ENCODE assay signal across 9 mouse cellular contexts in the genomic region with DNA sequence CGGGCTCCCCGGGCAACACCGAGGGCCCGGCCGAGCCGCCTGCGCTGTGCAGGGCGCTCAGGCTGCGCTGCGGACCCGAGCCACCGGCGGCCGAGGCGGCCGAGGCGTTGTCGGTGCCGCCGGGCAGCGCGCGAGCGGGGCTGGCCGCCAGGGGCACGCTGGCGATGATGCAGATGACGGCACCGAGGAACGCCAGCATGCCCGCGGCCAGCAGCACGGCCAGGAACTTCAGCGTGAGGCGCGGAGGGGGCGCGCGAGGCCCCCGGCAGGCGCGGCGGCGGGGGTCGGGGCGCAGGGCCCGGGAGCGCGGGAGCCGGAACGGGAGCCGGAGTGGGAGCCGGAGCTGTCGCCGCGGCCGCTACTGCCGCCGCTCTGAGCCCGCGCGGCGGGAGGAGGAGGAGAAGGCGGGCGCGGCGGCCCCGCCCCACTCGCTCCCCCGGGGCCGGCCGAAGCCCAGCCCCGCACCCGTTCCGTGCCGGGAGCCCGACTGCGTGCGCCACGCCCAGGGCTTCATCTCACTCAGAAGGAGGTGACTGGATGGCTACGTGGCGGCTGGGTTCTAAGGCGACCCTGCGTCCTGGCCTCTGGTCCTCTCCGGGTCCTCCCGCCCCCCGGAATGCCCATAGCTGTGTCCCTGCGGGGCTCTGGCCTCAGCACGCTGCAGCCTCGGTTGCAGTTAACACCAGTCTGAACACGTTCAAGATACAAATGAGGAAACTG. TPM values are rescaled to one million over a fixed set of nuclear protein-coding genes. Genes with fewer than 3 reads are reported as not detected.
DNase-seq lines count a peak whose midpoint lies in the region; ATAC-seq lines count a peak whose summit lies in the region.
"Had no signal": no experiment of that assay in that cellular context is flagged by ENCODE, and none has a peak within 500 bp of the region (broad histone marks: within the 10 kb centered on the region; RNA-seq: fewer than 3 reads in every experiment).

A gene (minus strand): TSS at position 415 of the 720 bp plus-strand sequence.

- peak within 1 kb of the TSS; percentile 76 for H3K4me2 ChIP-seq in forebrain, embryonic 16.5 days (ENCODE audit: low read length)
- peak within 1 kb of the TSS; percentile 83 for H3K4me2 ChIP-seq in hindbrain, embryonic 15.5 days
- H3K4me2 ChIP-seq in midbrain, embryonic 14.5 days (ENCODE audit: low read length): peak within 1 kb of the TSS; percentile 69

- ATAC-seq in forebrain, embryonic 16.5 days: peak; percentile 85
- peak; percentile 82 for ATAC-seq in hindbrain, embryonic 15.5 days (ENCODE audit: low FRiP score, low read depth)
- peak; percentile 71 for ATAC-seq in midbrain, embryonic 14.5 days (ENCODE audit: low FRiP score, low TSS enrichment)

- peak within 1 kb of the TSS; percentile 71 for H3K9ac ChIP-seq in forebrain, embryonic 16.5 days (replicated peaks; ENCODE audit: low read depth, low read length)
- H3K9ac ChIP-seq in hindbrain, embryonic 15.5 days: peak within 1 kb of the TSS; percentile 71
- peak within 1 kb of the TSS; percentile 72 for H3K9ac ChIP-seq in midbrain, embryonic 14.5 days (replicated peaks; ENCODE audit: low read length)

- peak within 1 kb of the TSS; percentile 57 for H3K4me3 ChIP-seq in brown adipose tissue, adult 24 weeks (ENCODE audit: insufficient read depth, low read depth, low read length)
- H3K4me3 ChIP-seq in forebrain, embryonic 16.5 days (replicated peaks; ENCODE audit: low read length): peak within 1 kb of the TSS; percentile 66
- H3K4me3 ChIP-seq in hindbrain, embryonic 15.5 days: peak within 1 kb of the TSS; percentile 77
- peak within 1 kb of the TSS; percentile 67 for H3K4me3 ChIP-seq in limb, embryonic 10.5 days
- H3K4me3 ChIP-seq in midbrain, embryonic 14.5 days (replicated peaks; ENCODE audit: low read depth, low read length): peak within 1 kb of the TSS; percentile 62

- peaks cover 36% of the 10 kb centered on the region for H3K27me3 ChIP-seq in forebrain, embryonic 16.5 days (replicated peaks; ENCODE audit: control insufficient read depth, insufficient read depth, low read length)
- H3K27me3 ChIP-seq in hindbrain, embryonic 15.5 days: peaks cover 9% of the 10 kb centered on the region
- peaks cover 90% of the 10 kb centered on the region for H3K27me3 ChIP-seq in limb, embryonic 10.5 days (ENCODE audit: low read depth, poor library complexity, severe bottlenecking)
- peaks cover 50% of the 10 kb centered on the region for H3K27me3 ChIP-seq in midbrain, embryonic 14.5 days (ENCODE audit: control insufficient read depth, insufficient read depth, low read length)

- H3K36me3 ChIP-seq in forebrain, embryonic 16.5 days (ENCODE audit: control insufficient read depth, insufficient read depth): no peaks in the 10 kb centered on the region
- no peaks in the 10 kb centered on the region for H3K36me3 ChIP-seq in hindbrain, embryonic 15.5 days
- H3K36me3 ChIP-seq in limb, embryonic 10.5 days: no peaks in the 10 kb centered on the region
- no peaks in the 10 kb centered on the region for H3K36me3 ChIP-seq in midbrain, embryonic 14.5 days (ENCODE audit: control insufficient read depth, insufficient read depth, low read length)

- no peaks in the 10 kb centered on the region for H3K9me3 ChIP-seq in forebrain, embryonic 16.5 days (ENCODE audit: control insufficient read depth, low read length)
- no peaks in the 10 kb centered on the region for H3K9me3 ChIP-seq in hindbrain, embryonic 15.5 days
- no peaks in the 10 kb centered on the region for H3K9me3 ChIP-seq in limb, embryonic 10.5 days (replicated peaks)
- H3K9me3 ChIP-seq in midbrain, embryonic 14.5 days (ENCODE audit: control insufficient read depth, low read length): no peaks in the 10 kb centered on the region

- H3K4me1 ChIP-seq in brown adipose tissue, adult 24 weeks (ENCODE audit: control insufficient read depth, insufficient read depth, insufficient read length, low read length): no peaks in the 10 kb centered on the region
- H3K4me1 ChIP-seq in forebrain, embryonic 16.5 days (replicated peaks; ENCODE audit: control insufficient read depth, insufficient read depth, low read length): peaks cover 17% of the 10 kb centered on the region
- peaks cover 37% of the 10 kb centered on the region for H3K4me1 ChIP-seq in hindbrain, embryonic 15.5 days (replicated peaks)
- H3K4me1 ChIP-seq in limb, embryonic 10.5 days: peaks cover 14% of the 10 kb centered on the region
- H3K4me1 ChIP-seq in midbrain, embryonic 14.5 days (ENCODE audit: control insufficient read depth, insufficient read depth, low read length): peaks cover 5% of the 10 kb centered on the region; the same call in 1 of the 2 replicates

- no peak within 1 kb of the TSS for H3K27ac ChIP-seq in brown adipose tissue, adult 24 weeks (replicated peaks; ENCODE audit: low read depth, low read length)
- peak within 1 kb of the TSS; percentile 47; the same call in 1 of the 2 replicates for H3K27ac ChIP-seq in forebrain, embryonic 16.5 days (ENCODE audit: low read length)
- peak within 1 kb of the TSS; percentile 85 for H3K27ac ChIP-seq in hindbrain, embryonic 15.5 days (replicated peaks)
- H3K27ac ChIP-seq in limb, embryonic 10.5 days: peak within 1 kb of the TSS; percentile 75
- peak within 1 kb of the TSS; percentile 83 for H3K27ac ChIP-seq in midbrain, embryonic 14.5 days (replicated peaks; ENCODE audit: low read depth, low read length)
- H3K27ac ChIP-seq: macrophage had no signal

- WGBS in forebrain, embryonic 16.5 days: under 1% methylated on average over 80 of the region's 91 CpGs
- WGBS in hindbrain, embryonic 15.5 days: under 1% methylated on average over 64 of the region's 91 CpGs
- WGBS in limb, embryonic 10.5 days: under 1% methylated on average over 74 of the region's 91 CpGs
- under 1% methylated on average over 63 of the region's 91 CpGs for WGBS in midbrain, embryonic 14.5 days

- peak; percentile 97 for DNase-seq in heart, adult 11 months
- DNase-seq in heart, adult 8-10 months (ENCODE audit: low spot score): no peak
- DNase-seq in limb, embryonic 10.5 days (ENCODE audit: low spot score): peak; percentile 68
- peak; percentile 87 for DNase-seq in midbrain, embryonic 14.5 days
- DNase-seq in testis, postnatal 10 days (ENCODE audit: low spot score): peak; percentile 73

RNA-seq across cellular contexts. Expression of the gene that starts here (rescaled TPM):
- 1 to 10 TPM; 1.3 to 2.0 (median 1.8) TPM for total RNA-seq in heart, adult 8-10 months (2022)
- 0.71 and 0.83 TPM in 2 replicates for polyA plus RNA-seq in brown adipose tissue, adult 24 weeks (2012; ENCODE audit: insufficient read depth, insufficient read length, missing spikeins)
- 19.2 and 24.7 TPM in 2 replicates for polyA plus RNA-seq in forebrain, embryonic 16.5 days (2015; fragmentation: Nextera tagmentation; extraction: Ambion mirVana)
- 49.9 and 61.3 TPM in 2 replicates for polyA plus RNA-seq in hindbrain, embryonic 15.5 days (2015; fragmentation: Nextera tagmentation; extraction: Ambion mirVana)
- 0.55 and 0.65 TPM in 2 replicates for polyA plus RNA-seq in limb, embryonic 10.5 days (2016; fragmentation: Nextera tagmentation; extraction: Ambion mirVana)
- 17.8 and 42.5 TPM in 2 replicates for polyA plus RNA-seq in midbrain, embryonic 14.5 days (2014; fragmentation: Nextera tagmentation; extraction: Ambion mirVana)

Comparison
In these comparisons a context has a peak if more than half of its experiments do, and no peak if none do; other contexts are left out.
1. RNA of the gene that starts here (polyA plus RNA-seq): 49.9 to 61.3 TPM in hindbrain, embryonic 15.5 days, 19.2 to 24.7 TPM in forebrain, embryonic 16.5 days and 17.8 to 42.5 TPM in midbrain, embryonic 14.5 days; 0.71 to 0.83 TPM in brown adipose tissue, adult 24 weeks and 0.55 to 0.65 TPM in limb, embryonic 10.5 days; every median in the first group is over 10 times any median in the second.
2. Peak in DNase-seq, H3K4me3 ChIP-seq and H3K27ac ChIP-seq in limb, embryonic 10.5 days; RNA of the gene not detected or under 1 TPM.
3. Peak in every context shown above with its lines, with median percentiles within 50 percentile points of each other: H3K4me3 ChIP-seq, ATAC-seq, H3K4me2 ChIP-seq and H3K9ac ChIP-seq.